Mouse (Mus musculus) T-helper 17 cell (primary cell): ENCODE measurements around the gene 5430427O19Rik.

Experiments
- in situ Hi-C, 2 experiments: fragments of 300-600 bp; cut with MboI, MseI; formaldehyde crosslinking; loops; 1 replicate in 1 of 2; 2 replicates in 1 of 2; pipeline ENCODE4 v1.15.1; 2025; ENCODE audit warnings: high pct_unique_total_duplicates in 2 of 2

Gene 5430427O19Rik

DNA sequence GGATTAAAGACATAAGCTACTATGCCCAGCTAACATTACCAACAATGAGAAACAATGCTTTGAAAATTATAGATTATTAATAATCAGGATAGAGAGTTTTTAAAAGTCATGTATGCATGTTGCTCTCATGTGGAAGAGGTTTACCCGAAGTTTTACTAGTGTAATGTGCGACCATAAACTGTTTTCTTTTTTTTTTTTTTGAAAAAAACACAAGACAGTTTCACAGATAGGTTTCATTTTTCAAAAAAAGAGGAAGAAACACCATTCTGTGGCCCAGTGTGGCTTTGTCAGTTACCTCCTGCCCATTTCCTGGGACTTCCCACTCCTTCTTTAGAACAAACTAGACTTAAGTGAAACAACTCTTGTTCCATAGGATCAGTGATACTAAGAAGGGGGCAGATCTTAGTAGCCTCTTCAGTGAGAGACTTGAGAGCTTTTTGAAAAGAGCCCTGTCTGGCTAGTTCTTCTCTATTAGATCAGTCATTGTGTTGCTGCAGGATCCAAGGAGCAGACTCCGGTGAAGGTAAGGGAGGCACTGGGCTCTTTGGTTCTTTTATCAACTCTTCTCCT lies at the start of gene 5430427O19Rik:
TSS of gene 5430427O19Rik (plus strand) at position 441 of the 570 bp plus-strand sequence.
- in situ Hi-C loops = loop anchor here in 1 of 2 experiments (5.0 kb wide), 1 partner anchor 98 kb away; no protein-coding TSS in a partner anchor

GRCm38 (mm10) chrX:85827719-85828453 lies 42.3 kb upstream of the 5430427O19Rik start:
- in situ Hi-C loops = no loop called here

- in situ Hi-C loops = no loop called here
Measured at GRCm38 (mm10) chrX:85829000-85829399, 41.2 kb upstream of the 5430427O19Rik start.

- in situ Hi-C loops = loop anchor here in 1 of 2 experiments (10.0 kb wide), 1 partner anchor 1974 kb away; no protein-coding TSS in a partner anchor
Measured at GRCm38 (mm10) chrX:85839174-85839573, 31.0 kb upstream of the 5430427O19Rik start.

- in situ Hi-C loops = no loop called here
Measured at GRCm38 (mm10) chrX:85855938-85856337, 14.2 kb upstream of the 5430427O19Rik start.

DNA sequence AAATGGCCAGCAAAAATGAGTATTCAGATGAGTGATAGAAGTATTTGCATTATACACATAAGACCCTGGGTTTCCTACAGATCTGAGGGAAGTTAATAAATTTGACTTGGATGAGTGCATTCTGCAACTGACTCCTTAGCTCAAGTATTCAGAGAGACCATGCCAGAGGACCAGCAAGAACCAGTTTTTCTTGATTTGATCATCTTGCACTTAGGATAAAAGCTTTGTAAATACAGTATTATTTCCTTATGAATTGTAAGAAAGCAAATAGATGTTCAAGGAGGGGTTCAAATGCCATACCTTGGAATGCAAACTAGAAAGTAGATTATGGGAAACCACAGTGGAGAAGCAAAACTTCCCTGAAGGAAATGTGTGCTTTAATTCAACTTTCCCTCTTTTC lies 13.0 kb upstream of the 5430427O19Rik start:
- in situ Hi-C loops = no loop called here

- in situ Hi-C loops = no loop called here
Measured at GRCm38 (mm10) chrX:85868079-85868478, 2.1 kb upstream of the 5430427O19Rik start.

DNA sequence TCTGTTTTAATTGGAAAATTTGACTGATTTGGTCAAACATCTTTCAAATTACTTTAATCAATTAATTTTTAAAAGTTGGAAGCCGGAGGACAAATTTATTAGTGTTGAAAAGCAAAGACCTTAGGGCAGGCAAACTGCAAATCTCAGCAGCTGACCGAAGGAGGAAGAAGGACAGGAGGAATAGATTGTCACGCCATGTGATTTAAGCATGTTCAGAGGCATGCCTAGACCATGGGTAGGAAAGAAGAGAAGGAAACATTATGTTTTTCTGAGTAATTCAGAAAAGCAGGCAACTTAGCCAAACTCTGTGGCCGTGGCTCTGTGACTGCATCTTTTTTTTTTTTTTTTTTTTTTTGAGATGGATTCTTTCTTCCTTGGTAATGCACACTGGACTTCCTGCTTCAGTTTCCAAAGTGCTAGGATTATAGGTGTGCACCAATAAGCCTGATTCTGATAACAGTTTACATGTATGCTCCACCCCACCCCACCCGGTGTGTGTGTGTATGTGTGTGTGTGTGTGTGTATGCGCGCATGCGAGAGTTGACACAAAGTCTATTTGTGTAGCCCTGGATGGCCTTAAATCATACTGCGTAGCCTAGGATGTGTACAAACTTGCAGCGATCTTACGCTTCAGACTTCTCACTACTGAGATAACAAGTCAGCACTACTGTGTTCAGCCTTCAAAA lies 1.4 kb downstream of the 5430427O19Rik start:
- in situ Hi-C loops = loop anchor here in 1 of 2 experiments (5.0 kb wide), 1 partner anchor 99 kb away; no protein-coding TSS in a partner anchor

GRCm38 (mm10) chrX:85874367-85874766 lies 4.2 kb downstream of the 5430427O19Rik start:
- in situ Hi-C loops = loop anchor here in 1 of 2 experiments (5.0 kb wide), 1 partner anchor 102 kb away; no protein-coding TSS in a partner anchor

DNA sequence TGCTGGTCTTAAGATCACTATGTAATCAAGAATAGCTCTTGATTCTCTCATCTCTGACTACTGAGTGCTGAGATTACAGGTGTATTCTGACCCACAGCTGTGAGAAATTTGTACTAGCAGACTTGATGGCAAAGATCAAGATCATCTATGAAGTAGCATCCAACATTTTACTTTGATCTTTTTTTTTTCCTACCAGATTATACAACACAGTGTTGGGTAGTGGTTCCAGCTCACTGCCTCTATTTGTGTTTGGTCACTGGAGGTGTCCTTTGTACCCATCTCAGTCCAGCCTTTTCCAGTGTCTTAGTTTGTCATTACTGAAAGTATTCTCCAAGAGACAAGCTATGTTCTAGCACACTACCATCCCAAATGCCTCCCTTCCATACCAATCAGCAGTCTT lies 5.8 kb downstream of the 5430427O19Rik start:
- in situ Hi-C loops = loop anchor here in 1 of 2 experiments (5.0 kb wide), 1 partner anchor 104 kb away; no protein-coding TSS in a partner anchor

GRCm38 (mm10) chrX:85877747-85878146 lies 7.6 kb downstream of the 5430427O19Rik start:
- in situ Hi-C loops = loop anchor here in 1 of 2 experiments (5.0 kb wide), 1 partner anchor 105 kb away; no protein-coding TSS in a partner anchor

DNA sequence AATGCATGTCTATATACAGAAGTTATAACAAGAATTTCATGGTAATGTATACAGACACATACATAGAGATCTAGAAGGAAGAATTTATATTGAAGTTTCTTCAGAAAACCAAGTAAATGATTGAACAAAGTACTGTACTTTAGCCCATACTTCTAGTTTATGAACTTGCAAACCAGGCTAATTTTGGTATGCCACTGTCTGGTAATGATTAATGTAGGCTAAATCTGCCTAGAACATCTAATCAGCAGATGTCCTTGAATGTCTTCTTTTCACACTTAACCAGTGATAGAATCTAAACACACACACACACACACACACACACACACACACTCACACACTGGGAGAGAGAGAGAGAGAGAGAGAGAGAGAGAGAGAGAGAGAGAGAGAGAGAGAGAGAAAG lies 8.1 kb downstream of the 5430427O19Rik start:
- in situ Hi-C loops = loop anchor here in 1 of 2 experiments (5.0 kb wide), 1 partner anchor 106 kb away; no protein-coding TSS in a partner anchor

GRCm38 (mm10) chrX:85879198-85879977 lies 9.2 kb downstream of the 5430427O19Rik start:
- in situ Hi-C loops = loop anchor here in 1 of 2 experiments (5.0 kb wide), 1 partner anchor 107 kb away; no protein-coding TSS in a partner anchor

GRCm38 (mm10) chrX:85886651-85887050 lies 16.5 kb downstream of the 5430427O19Rik start:
- in situ Hi-C loops = no loop called here

GRCm38 (mm10) chrX:85901195-85901594 lies 31.0 kb downstream of the 5430427O19Rik start:
- in situ Hi-C loops = no loop called here

DNA sequence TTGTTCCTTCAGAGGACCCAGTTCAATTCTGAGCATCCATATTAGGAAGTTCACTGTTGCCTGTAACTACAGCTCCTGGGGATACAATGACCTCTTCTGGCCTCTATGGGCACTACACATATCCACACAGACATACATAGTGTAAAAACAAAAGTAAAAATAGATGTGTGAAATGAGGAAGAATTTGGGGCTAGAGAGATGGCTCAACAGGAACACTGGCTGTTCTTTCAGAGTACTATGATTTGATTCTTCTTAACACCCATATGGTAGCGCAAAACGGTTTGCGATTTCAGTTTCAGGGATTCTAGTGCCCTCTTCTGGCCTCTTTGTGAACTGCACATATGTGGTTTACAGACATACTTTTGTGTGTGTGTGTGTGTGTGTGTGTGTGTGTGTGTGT lies 48.9 kb downstream of the 5430427O19Rik start:
- in situ Hi-C loops = loop anchor here (5.0 kb wide), 1 partner anchor 242 kb away; no protein-coding TSS in a partner anchor

GRCm38 (mm10) chrX:85932991-85933390 lies 62.8 kb downstream of the 5430427O19Rik start:
- in situ Hi-C loops = loop anchor here (10.0 to 25.0 kb wide), 2 partner anchors 504 to 682 kb away; no protein-coding TSS in a partner anchor
